Mouse (Mus musculus): ENCODE measurements around the gene Smim9. TPM values are rescaled to one million over a fixed set of nuclear protein-coding genes. Genes with fewer than 3 reads are reported as not detected.
"Not testable (repeated sequence)": the region's sequence is repeated elsewhere in the genome, so short reads cannot be mapped to it uniquely, and the experiment has no call there.

Smim9 gene
- polyA plus RNA-seq (2015; fragmentation: Nextera tagmentation; extraction: Ambion mirVana) = not detected in 2 replicates

DNA sequence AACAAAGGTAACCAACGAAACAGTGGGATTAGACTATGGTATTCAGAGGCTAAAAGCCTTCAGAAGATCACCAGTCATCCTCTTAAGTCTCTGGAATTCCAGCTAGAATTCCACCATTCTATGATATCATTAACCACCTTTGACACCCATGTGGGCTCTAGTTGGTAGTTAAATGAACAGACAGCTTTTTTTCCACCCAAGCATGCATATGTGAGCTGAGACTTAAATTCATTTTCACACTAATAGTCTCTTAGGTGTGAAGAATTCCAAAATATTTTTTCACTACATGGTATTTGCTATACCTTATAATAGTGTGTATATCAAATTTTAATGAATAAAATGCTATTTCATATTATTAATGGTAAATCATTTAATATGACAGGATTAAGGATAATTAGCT is at the start of gene Smim9:
Gene Smim9 (minus strand): TSS at position 101 of the 400 bp plus-strand sequence.
- 64% methylated on average over 1 of the region's 1 CpGs for WGBS
- no peaks in the 10 kb centered on the region for H3K27me3 ChIP-seq (ENCODE audit: insufficient read depth, low read length)
- H3K4me2 ChIP-seq (replicated peaks; ENCODE audit: low read depth, low read length) = no peak within 1 kb of the TSS
- H3K36me3 ChIP-seq (ENCODE audit: insufficient read depth, low read length) = no peaks in the 10 kb centered on the region
- no peaks in the 10 kb centered on the region for H3K9me3 ChIP-seq (ENCODE audit: low read length)
- no peak within 1 kb of the TSS for H3K27ac ChIP-seq (ENCODE audit: low read length)
- no peaks in the 10 kb centered on the region for H3K4me1 ChIP-seq (ENCODE audit: insufficient read depth, low read length)
- no peak within 1 kb of the TSS for H3K9ac ChIP-seq (replicated peaks; ENCODE audit: low read length)
- no peak within 1 kb of the TSS for H3K4me3 ChIP-seq (ENCODE audit: low read length)
- ATAC-seq (ENCODE audit: low FRiP score, low TSS enrichment) = no peak

DNA sequence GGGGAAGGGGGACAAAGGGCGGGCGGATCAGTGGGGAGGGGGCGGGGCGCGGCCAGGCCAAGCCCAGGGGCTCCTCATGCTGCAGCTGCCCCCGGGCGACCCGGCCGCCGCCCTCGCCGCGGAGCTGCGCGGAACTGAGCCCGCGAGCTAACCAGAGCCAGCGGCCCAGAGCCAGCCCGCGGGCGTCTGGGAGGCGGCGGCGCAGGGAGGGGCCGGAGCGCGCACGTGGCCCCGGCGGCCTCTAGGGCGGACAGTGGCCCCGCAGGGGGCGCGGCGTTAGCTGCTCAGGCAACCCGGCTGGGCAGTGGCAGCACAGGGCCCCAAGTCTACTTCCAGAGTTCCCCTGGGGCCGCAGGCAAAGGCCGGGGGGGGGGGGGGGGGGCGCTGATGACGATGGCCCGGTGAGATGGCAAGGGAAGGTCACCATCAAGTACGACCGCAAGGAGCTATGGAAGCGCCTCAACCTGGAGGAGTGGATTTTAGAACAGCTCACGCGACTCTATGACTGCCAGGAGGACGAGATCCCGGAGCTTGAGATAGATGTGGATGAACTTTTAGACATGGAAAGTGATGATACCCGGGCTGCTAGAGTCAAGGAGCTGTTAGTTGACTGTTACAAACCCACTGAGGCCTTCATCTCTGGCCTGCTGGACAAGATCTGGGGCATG is 7.9 kb downstream of the Smim9 start:
- Histone ChIP-seq H3K27me3 (ENCODE audit: insufficient read depth, low read length) (no peaks in the 10 kb centered on the region), H3K9ac (replicated peaks; ENCODE audit: low read length) (peak overlapping the region; percentile 62), H3K9me3 (ENCODE audit: low read length) (no peaks in the 10 kb centered on the region), H3K27ac (ENCODE audit: low read length) (no peak overlapping the region), H3K4me2 (replicated peaks; ENCODE audit: low read depth, low read length) (peak overlapping the region; percentile 57), H3K4me1 (ENCODE audit: insufficient read depth, low read length) (no peaks in the 10 kb centered on the region), H3K4me3 (ENCODE audit: low read length) (peak overlapping the region; percentile 44), H3K36me3 (ENCODE audit: insufficient read depth, low read length) (no peaks in the 10 kb centered on the region)
- 28% methylated on average over 23 of the region's 49 CpGs for WGBS
- peak; percentile 94 for ATAC-seq (ENCODE audit: low FRiP score, low TSS enrichment)

DNA sequence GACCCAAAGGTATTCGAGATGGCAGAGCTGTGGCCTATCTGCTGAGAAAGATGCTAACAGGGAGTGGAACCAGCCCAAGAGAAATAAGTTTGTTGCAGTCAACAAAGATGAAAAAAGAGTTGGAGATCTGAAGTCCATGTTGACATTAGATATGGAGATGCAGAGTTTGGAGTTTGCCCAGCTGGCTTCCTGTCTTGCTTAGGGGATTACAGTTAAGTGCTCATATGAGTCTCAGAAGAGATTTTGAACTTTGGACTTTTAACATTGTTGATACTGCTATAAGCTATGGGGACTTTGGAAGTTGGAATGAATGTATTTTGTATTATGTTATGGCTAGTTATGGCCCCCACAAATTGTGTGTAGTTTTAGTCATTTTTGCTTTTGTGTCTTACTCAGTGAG is 11.3 kb downstream of the Smim9 start:
- 62% methylated on average over 1 of the region's 1 CpGs for WGBS
- Histone ChIP-seq H3K4me3 (ENCODE audit: low read length) (no peak overlapping the region), H3K4me2 (replicated peaks; ENCODE audit: low read depth, low read length) (no peak overlapping the region), H3K9ac (replicated peaks; ENCODE audit: low read length) (no peak overlapping the region), H3K27me3 (ENCODE audit: insufficient read depth, low read length) (no peaks in the 10 kb centered on the region), H3K4me1 (ENCODE audit: insufficient read depth, low read length) (no peaks in the 10 kb centered on the region), H3K27ac (ENCODE audit: low read length) (no peak overlapping the region), H3K9me3 (ENCODE audit: low read length) (no peaks in the 10 kb centered on the region), H3K36me3 (ENCODE audit: insufficient read depth, low read length) (no peaks in the 10 kb centered on the region)
- no peak for ATAC-seq (ENCODE audit: low FRiP score, low TSS enrichment)

DNA sequence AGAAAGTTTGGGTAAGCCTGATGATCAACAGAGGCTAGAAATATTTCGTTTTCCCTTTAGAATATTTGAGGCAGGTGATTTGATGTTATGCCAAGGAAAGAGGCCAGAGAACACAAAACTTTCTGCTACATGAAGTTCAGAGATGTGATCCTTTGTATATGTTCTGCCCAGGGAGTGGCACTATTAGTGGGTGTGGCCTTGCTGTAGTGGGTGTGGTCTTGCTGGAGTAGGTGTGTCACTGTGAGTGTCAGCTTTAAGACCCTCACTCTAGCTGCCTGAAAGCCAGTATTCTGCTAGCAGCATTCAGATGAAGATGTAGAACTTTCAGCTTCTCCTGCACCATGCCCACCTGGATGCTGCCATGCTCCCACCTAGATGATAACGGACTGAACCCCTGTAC is 13.3 kb downstream of the Smim9 start:
- Histone ChIP-seq H3K9me3 (ENCODE audit: low read length) (no peaks in the 10 kb centered on the region), H3K4me2 (replicated peaks; ENCODE audit: low read depth, low read length) (no peak overlapping the region), H3K36me3 (ENCODE audit: insufficient read depth, low read length) (no peaks in the 10 kb centered on the region), H3K27ac (ENCODE audit: low read length) (no peak overlapping the region), H3K4me3 (ENCODE audit: low read length) (no peak overlapping the region), H3K9ac (replicated peaks; ENCODE audit: low read length) (no peak overlapping the region), H3K27me3 (ENCODE audit: insufficient read depth, low read length) (no peaks in the 10 kb centered on the region), H3K4me1 (ENCODE audit: insufficient read depth, low read length) (no peaks in the 10 kb centered on the region)
- no peak for ATAC-seq (ENCODE audit: low FRiP score, low TSS enrichment)
- 69% methylated on average over 2 of the region's 2 CpGs for WGBS

DNA sequence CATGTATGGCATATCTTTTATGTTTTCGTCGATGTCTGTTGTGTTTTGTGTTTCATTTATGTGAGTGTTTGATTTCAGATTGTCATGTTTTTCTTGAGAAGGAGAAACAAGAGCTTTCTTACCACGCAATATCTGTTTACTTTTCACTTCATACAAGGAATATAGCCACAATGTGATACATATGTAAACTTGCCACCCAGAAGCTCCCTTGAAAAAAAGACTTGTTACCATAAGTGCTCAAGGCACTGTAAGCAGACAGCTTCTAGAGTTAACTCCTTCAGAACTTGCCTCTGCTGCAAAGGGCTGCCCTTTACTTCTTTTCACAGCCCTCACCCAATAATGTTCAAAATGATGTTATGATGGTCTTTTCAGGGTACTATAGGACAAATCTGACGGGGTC is 15.2 kb downstream of the Smim9 start:
- H3K9me3 ChIP-seq (ENCODE audit: low read length) = no peaks in the 10 kb centered on the region
- no peaks in the 10 kb centered on the region for H3K27me3 ChIP-seq (ENCODE audit: insufficient read depth, low read length)
- H3K4me1 ChIP-seq (ENCODE audit: insufficient read depth, low read length) = no peaks in the 10 kb centered on the region
- no peak overlapping the region for H3K9ac ChIP-seq (replicated peaks; ENCODE audit: low read length)
- no peak overlapping the region for H3K27ac ChIP-seq (ENCODE audit: low read length)
- no peaks in the 10 kb centered on the region for H3K36me3 ChIP-seq (ENCODE audit: insufficient read depth, low read length)
- ATAC-seq (ENCODE audit: low FRiP score, low TSS enrichment) = no peak
- H3K4me2 ChIP-seq (replicated peaks; ENCODE audit: low read depth, low read length) = no peak overlapping the region
- H3K4me3 ChIP-seq (ENCODE audit: low read length) = no peak overlapping the region
- 78% methylated on average over 4 of the region's 4 CpGs for WGBS

DNA sequence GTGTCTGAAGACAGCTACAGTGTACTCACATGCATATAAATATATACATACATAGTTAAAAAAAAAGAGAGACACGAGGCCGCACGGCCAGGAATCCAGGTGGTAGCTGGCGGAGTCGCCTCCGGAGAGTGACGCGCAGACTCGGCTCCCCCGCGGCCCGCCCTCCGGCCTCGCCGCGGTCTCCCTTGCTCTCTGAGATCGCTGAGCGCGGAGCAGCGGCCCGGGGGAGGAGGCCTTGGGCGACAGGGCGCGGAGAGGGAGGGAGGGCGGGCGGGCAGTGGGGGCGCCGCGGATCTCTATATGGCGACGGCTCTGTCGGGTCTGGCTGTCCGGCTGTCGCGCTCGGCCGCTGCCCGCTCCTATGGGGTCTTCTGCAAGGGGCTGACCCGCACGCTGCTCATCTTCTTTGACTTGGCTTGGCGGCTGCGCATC is 20.4 kb downstream of the Smim9 start:
- not testable (repeated sequence) for H3K36me3 ChIP-seq (ENCODE audit: insufficient read depth, low read length); H3K27me3 ChIP-seq (ENCODE audit: insufficient read depth, low read length); H3K9me3 ChIP-seq (ENCODE audit: low read length); H3K27ac ChIP-seq (ENCODE audit: low read length); H3K4me1 ChIP-seq (ENCODE audit: insufficient read depth, low read length)
- Histone ChIP-seq H3K4me3 (ENCODE audit: low read length) (peak overlapping the region; percentile 35), H3K9ac (replicated peaks; ENCODE audit: low read length) (0 out of 2 replicates have a peak overlapping the region, but pooled peaks have one; percentile 22), H3K4me2 (replicated peaks; ENCODE audit: low read depth, low read length) (peak overlapping the region; percentile 57)
- peak; percentile 69 for ATAC-seq (ENCODE audit: low FRiP score, low TSS enrichment)
- 29% methylated on average over 18 of the region's 42 CpGs for WGBS

DNA sequence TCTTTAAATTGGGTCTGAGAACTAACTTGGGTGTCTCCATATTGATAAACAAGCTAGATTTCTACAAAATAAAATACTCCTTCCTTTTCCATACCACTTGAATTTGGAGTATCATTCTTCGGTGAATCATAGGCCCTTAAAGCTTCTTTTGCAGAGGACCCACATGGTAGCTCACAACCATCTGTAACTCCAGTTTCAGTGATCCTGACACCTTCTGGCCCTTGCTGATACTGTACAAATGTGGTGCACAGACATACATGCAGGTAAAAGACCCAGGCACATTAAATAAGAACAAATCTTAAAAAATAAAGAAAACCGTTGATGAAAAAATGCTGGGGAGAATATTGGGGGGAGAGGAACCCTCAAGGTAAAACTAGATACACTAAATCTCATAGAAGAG is 25.4 kb downstream of the Smim9 start:
- WGBS = 90% methylated on average over 2 of the region's 2 CpGs
- H3K27ac ChIP-seq (ENCODE audit: low read length) = no peak overlapping the region
- H3K4me3 ChIP-seq (ENCODE audit: low read length) = no peak overlapping the region
- H3K4me2 ChIP-seq (replicated peaks; ENCODE audit: low read depth, low read length) = no peak overlapping the region
- no peak for ATAC-seq (ENCODE audit: low FRiP score, low TSS enrichment)
- H3K9me3 ChIP-seq (ENCODE audit: low read length) = no peaks in the 10 kb centered on the region
- no peaks in the 10 kb centered on the region for H3K36me3 ChIP-seq (ENCODE audit: insufficient read depth, low read length)
- no peaks in the 10 kb centered on the region for H3K27me3 ChIP-seq (ENCODE audit: insufficient read depth, low read length)
- H3K9ac ChIP-seq (replicated peaks; ENCODE audit: low read length) = no peak overlapping the region
- H3K4me1 ChIP-seq (ENCODE audit: insufficient read depth, low read length) = no peaks in the 10 kb centered on the region

DNA sequence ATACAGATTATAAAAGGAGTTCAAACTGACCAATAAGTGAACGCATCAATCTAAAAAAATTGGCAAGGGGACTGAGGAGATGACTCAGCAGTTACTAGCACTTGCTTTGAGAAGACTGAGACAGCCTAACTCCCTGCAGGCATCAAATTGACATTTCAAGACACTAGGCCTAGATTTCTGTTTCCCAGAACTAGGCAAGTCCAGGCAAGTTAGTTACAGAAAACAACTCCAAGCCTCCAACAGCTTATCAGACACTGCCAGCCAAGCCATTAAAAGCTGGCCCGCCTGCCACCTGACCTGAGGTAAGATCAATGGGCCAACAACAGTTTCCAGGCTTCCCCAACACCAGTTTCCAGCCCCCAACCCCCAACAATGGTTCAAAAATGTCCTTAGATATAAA is 25.8 kb downstream of the Smim9 start:
- Histone ChIP-seq H3K4me1 (ENCODE audit: insufficient read depth, low read length) (no peaks in the 10 kb centered on the region), H3K27ac (ENCODE audit: low read length) (no peak overlapping the region), H3K36me3 (ENCODE audit: insufficient read depth, low read length) (no peaks in the 10 kb centered on the region), H3K9ac (replicated peaks; ENCODE audit: low read length) (no peak overlapping the region), H3K4me3 (ENCODE audit: low read length) (no peak overlapping the region), H3K4me2 (replicated peaks; ENCODE audit: low read depth, low read length) (no peak overlapping the region), H3K9me3 (ENCODE audit: low read length) (no peaks in the 10 kb centered on the region), H3K27me3 (ENCODE audit: insufficient read depth, low read length) (no peaks in the 10 kb centered on the region)
- no peak for ATAC-seq (ENCODE audit: low FRiP score, low TSS enrichment)
- 82% methylated on average over 2 of the region's 2 CpGs for WGBS

DNA sequence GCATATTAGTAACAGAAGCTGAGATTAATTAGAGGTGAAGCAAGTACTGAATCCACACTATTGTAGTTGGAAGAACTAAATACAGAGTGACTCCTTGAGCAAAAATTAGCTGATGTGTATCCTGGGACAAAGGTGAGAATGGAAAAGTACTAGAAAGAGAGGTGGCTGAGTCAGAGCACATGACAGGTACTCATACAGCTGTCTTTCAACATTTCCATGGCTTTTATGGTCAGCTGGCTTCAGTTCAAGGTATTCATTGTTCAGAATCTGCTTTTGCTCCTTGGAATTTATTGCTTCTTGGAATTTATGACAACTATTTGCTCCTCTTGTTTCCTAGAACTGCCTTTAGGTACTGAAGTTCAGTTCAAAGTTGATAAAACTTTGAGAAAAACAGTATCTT is 26.6 kb downstream of the Smim9 start:
- Histone ChIP-seq H3K4me2 (replicated peaks; ENCODE audit: low read depth, low read length) (no peak overlapping the region), H3K4me1 (ENCODE audit: insufficient read depth, low read length) (no peaks in the 10 kb centered on the region), H3K9ac (replicated peaks; ENCODE audit: low read length) (no peak overlapping the region), H3K27me3 (ENCODE audit: insufficient read depth, low read length) (no peaks in the 10 kb centered on the region), H3K36me3 (ENCODE audit: insufficient read depth, low read length) (no peaks in the 10 kb centered on the region), H3K27ac (ENCODE audit: low read length) (no peak overlapping the region), H3K9me3 (ENCODE audit: low read length) (no peaks in the 10 kb centered on the region), H3K4me3 (ENCODE audit: low read length) (no peak overlapping the region)
- ATAC-seq (ENCODE audit: low FRiP score, low TSS enrichment) = no peak

DNA sequence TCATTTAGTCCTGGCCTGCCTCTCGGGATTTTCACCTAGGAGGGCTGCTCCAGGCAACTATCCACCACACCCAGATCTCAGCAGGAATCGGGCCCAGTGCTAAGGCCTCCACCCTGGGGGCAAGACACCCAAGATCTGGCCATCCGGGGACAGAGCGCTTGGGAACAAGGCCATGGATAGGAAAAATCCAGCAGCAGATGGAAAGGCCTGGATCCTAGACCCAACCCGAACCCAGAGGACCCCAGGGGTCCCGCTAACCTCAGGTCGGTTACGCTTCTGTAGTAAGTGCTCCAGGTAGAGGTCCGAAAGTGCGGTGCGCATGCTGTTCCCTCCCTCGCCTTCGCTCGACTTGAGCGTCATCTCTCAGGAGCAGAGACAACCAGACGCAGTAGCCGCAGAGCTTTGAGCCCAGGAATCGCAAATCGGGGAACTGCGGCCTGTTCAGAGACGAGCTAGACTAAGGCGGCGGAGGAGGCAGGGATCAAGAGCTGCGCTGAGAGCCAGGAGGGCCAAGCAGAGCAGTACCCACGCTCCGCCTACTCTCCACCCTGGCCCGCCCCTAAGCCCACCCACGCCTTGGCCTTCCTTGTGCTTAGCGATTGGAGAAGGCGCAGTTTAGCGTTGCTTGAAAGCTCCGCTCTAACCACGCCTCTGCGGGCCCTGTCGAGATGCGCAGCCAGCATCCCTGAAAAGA is 33.0 kb downstream of the Smim9 start, which contains the start of gene Mpp1:
Gene Mpp1 (minus strand): TSS at position 550 of the 694 bp plus-strand sequence.
- WGBS = 18% methylated on average over 36 of the region's 36 CpGs
- H3K27me3 ChIP-seq (ENCODE audit: insufficient read depth, low read length) = no peaks in the 10 kb centered on the region
- peak within 1 kb of the TSS; percentile 53 for H3K4me2 ChIP-seq (replicated peaks; ENCODE audit: low read depth, low read length)
- H3K9me3 ChIP-seq (ENCODE audit: low read length) = no peaks in the 10 kb centered on the region
- no peaks in the 10 kb centered on the region for H3K4me1 ChIP-seq (ENCODE audit: insufficient read depth, low read length)
- no peaks in the 10 kb centered on the region for H3K36me3 ChIP-seq (ENCODE audit: insufficient read depth, low read length)
- H3K4me3 ChIP-seq (ENCODE audit: low read length) = peak within 1 kb of the TSS; percentile 62
- peak within 1 kb of the TSS; percentile 75 for H3K9ac ChIP-seq (replicated peaks; ENCODE audit: low read length)
- peak within 1 kb of the TSS; percentile 61; the same call in 1 of the 2 replicates for H3K27ac ChIP-seq (ENCODE audit: low read length)
- ATAC-seq (ENCODE audit: low FRiP score, low TSS enrichment) = peak; percentile 99

All from kidney, embryonic 16.5 days (tissue).